Mouse (Mus musculus): ENCODE measurements around the gene Crygs. TPM values are rescaled to one million over a fixed set of nuclear protein-coding genes. Genes with fewer than 3 reads are reported as not detected.
A peak's percentile ranks its signal among the peaks of the same experiment; 100 is the strongest.

Crygs gene
- not detected for total RNA-seq (2021)
- long read RNA-seq, experiment 1 = 0 reads
- long read RNA-seq, experiment 2 = 0 reads

DNA sequence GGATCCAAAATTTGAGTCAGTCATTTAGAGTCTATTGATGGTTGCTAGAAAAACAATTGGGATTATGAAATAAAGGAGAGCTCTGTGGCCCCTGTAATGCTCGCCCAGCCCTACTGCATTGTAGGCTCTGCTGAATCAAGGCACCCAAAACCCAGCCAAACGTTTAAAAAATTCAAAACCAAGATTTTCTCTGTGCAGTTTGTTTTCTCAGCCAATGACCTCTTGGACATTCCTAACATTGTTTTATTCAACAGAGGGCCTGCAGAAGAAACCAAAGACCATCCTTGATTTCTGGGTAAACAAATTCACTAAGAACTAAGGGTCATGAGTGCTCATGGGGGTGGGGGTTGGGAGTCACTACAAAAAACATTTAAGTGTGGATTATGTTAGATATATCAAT lies at the start of gene Crygs:
Gene Crygs, minus strand, starts transcription at position 101 of the 400 bp plus-strand sequence.
- DNase-seq (ENCODE audit: low spot score in 2 of 2) = no peak

DNA sequence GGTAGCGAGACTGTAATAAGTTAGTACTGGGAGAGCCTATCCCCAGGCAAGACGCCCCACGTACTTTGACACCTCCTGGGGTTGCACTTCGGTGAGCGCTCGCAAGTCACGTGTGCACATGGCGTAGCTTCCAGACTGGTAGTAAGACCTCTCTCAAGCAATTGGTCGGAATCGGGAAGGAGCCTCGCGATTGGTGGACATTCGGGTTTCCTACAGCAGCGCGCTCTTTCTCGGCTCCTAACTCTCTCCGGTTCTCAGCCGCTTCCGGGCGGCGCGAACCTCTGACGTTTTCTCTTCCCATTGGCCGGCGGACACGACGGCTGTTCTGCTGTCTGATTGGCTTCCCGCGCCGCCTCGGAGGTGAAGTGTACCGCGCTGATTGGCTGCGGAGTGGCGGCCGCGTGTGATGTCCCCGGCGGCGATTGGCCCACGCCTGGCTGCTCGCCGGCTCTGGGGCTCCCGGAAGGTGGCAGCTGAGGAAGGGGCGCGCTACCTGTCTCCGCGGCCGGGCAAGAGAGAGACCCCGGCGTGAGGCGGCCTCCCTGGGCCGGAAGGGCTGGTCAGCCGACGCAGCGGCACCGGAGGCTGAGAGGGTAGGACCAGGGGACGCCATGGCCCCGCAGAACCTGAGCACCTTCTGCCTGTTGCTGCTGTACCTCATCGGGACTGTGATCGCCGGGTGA lies 46.2 kb upstream of the Crygs start, which contains the start of the genes Tbccd1 and Dnajb11:
Gene Tbccd1, minus strand, starts transcription at position 239 of the 683 bp plus-strand sequence.
Gene Dnajb11, plus strand, starts transcription at position 415 of the 683 bp plus-strand sequence.
- intact Hi-C loops (cut with DNase I) = no loop called here
- DNase-seq (ENCODE audit: low spot score in 2 of 2) = peak; percentile 99 to 100

More for the DNA sequence above, at the start of gene Crygs:
- intact Hi-C loops (cut with DNase I) = no loop called here

DNA sequence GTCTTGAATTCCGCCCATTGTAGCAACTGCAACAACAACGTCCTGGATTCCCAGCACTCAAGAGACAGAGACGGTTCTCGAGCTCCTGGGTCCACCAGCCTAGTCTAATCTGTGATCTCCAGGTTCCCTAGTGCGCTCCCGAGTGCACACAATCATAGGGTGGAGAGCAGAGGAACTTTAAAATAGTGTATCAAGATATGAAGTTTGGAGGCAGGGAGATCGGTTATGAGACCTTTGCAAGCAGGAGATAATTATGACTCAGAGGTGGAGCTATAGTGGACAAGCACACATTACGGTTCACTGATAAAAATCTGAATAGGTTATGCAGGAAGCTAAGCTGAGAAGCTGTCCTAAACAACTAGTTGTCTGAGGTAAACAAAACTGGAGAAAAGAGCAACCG lies 45.4 kb upstream of the Crygs start:
- intact Hi-C loops (cut with DNase I) = no loop called here

DNA sequence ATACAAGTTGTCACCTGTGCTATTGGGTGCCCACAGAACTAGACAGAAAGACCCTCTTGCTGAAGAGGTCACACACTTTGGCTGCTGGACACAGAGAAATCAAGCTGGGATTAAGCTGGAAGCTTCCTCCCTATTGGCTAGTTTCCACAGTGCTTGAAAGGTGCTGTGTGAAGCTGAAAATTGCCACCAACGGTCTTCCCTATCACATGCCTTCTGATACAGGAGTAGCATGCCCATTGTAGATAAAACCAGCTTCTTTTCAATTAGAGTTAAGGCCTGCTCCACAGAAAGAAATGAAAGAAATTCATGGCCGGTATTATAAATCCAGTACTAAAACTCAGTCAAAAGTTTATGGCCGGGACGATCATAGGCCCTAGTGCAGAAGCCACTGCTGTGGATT lies 41.3 kb upstream of the Crygs start:
- intact Hi-C loops (cut with DNase I) = no loop called here
- no peak for DNase-seq (ENCODE audit: low spot score in 2 of 2)

More for the DNA sequence above, 45.4 kb upstream of the Crygs start:
- DNase-seq (ENCODE audit: low spot score in 2 of 2) = no peak

DNA sequence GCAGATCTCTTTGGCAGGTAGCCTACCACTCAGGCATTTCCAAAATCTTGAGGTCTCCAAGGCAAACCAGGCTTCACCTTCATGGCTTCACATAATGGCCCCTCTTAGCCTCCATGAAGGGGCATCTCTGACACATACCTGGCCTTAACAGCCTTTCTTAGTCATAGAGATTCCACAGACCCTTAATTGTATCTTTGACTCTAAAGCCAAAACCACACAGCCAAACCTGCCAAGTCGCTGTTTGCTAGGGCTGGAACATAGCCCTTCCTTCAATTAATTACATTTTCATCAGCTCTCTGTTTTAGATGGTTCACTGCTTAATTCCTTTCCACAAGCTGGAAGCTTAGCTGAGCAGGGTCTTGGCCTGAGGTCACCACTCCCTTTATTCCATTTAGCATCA lies 37.0 kb upstream of the Crygs start:
- intact Hi-C loops (cut with DNase I) = no loop called here
- DNase-seq (ENCODE audit: low spot score in 2 of 2) = no peak

DNA sequence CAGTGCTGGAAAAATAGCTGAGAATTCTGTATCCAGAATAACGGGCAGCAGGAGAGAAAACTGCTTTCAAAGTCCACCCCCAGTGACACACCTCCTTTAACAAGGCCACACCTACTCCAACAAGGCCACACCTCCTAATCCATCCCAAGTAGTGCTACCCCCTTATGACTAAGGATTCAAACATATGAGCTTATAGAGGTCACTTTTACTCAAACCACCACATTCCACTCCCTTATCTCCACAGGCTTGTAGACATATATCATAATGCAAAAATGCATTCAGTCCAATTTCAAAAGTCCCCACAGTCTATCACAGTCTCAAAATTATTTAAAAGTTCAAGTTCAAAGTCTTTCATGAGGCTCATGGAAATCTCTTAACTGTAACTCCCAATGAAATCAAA lies 36.3 kb upstream of the Crygs start:
- no peak for DNase-seq (ENCODE audit: low spot score in 2 of 2)
- intact Hi-C loops (cut with DNase I) = no loop called here

DNA sequence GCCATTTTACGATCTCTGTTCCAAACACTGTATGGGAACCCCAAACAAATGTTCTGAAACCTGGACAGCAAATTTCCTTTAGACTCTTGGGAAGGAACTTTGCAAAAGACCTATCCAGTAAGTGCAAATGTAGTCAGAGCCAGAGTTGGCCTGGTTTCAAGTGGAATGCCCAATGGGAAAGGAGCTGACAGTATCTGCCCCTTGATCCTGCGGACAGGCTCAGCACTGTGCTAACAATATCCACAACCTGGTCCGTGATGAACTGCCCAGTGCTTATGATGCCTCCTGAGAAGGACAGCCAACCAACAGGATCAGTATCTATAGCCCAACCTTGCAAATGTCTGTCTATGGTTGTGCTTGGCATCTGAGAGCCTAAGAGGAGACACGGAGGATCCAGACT lies 34.1 kb upstream of the Crygs start:
- intact Hi-C loops (cut with DNase I) = no loop called here
- no peak for DNase-seq (ENCODE audit: low spot score in 2 of 2)

DNA sequence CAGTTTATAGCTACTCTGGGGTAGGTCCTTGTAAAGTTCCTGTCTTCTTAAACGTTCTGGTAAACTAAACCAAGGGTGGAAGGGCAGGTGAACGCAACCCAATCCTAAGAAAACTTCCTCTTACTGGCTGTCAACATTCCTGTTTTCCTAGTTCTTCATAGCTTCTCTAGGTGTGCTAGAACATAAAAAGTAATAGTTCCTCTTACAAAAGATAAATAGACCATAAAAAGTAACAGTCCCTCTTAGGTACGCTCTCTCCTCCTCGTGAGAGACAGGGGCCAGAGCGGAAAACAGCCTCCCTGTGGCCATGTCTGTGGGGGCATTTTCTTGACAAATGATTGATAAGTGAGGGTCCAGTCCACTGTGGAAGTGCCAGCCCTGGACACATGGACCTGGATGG lies 33.5 kb upstream of the Crygs start:
- intact Hi-C loops (cut with DNase I) = no loop called here
- DNase-seq (ENCODE audit: low spot score in 2 of 2) = no peak

DNA sequence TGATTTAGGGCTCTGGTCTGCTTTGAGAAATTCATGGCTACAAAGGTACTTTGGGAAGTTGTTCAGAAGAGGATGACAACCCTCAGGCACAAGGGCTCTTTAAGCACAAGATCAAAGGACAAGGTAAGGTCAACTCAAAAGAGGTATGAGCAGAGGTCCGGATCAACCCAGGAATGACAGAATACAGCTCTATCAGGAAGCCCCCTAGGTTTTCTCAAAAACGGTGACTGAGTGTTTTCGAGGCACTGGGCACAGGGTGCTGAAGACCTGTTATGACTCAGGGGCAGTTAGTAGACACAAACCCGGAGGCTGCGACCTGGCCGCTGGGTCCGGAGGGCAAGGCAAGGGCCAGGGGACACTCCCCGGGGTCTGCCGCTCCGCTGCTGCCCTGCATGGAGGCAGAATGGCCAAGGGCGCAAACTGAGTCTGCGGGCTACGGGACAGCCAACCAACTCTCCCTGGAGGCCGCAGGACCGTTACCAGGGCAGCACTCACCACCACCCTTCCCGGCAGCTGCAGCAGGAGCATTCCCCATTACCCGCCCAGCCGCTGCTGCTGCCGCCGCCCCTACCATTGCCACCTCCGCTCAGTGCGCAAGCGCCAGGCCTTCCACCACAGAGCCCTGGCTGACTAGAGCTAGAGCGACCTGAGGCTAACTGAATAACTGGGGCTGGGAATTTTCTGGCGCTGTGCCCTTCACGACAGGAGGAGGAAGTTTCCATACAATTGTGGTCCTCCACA lies 32.9 kb upstream of the Crygs start:
- intact Hi-C loops (cut with DNase I) = no loop called here
- DNase-seq (ENCODE audit: low spot score in 2 of 2) = peak; percentile 67 to 79

DNA sequence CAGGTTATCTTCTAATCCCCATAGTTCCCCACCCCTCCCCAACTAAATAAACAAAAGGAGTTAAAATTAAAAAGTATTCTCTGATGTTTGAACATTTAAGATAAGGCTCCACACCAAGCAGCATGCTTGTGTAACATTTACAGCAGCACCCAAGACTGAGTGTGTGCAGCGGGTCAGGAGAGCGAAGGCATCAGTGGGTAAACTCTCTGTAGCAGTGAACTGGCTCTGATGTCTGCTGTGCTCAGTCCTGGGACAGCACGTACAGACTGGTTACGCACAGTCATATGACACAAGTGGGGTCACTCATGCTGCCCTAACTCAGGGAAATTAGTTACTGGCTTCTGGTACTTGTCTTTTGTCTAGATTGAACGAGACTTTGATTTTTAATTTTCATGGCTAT lies 31.5 kb upstream of the Crygs start:
- DNase-seq (ENCODE audit: low spot score in 2 of 2) = no peak
- intact Hi-C loops (cut with DNase I) = no loop called here

DNA sequence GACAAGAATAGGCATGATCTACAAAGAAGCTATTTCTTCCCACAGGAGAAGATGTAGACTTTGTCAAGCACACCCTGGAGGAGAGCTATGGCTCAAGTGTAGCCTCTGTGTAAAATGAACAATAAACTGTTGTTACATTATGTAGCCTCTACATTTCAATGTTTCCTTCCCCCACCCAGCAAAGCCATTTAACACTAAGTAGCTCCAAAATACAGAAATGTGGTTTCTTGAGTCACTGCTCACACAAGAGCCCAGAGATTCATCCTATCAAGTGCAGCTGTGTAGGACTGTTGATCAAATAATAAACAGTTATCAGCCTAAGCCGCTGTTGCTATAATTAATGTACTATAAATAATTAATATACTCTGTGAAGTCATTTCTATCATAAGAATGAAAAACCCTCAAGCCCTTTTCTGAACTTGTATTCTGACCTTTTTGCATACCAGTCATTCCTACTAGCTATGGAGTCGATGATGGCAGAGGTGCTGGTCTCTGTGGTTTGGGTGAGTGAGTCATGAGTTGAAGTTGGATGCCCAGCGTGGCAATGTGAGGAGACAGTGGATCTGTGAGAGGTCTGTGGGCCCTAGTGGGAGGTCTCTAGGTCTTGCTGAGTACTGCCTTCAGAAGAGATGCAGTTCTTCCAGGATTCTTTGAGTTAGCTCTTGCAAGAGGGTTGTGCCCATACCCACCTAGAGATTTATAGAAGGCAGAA lies 27.9 kb upstream of the Crygs start:
- DNase-seq (ENCODE audit: low spot score in 2 of 2) = no peak
- intact Hi-C loops (cut with DNase I) = no loop called here

DNA sequence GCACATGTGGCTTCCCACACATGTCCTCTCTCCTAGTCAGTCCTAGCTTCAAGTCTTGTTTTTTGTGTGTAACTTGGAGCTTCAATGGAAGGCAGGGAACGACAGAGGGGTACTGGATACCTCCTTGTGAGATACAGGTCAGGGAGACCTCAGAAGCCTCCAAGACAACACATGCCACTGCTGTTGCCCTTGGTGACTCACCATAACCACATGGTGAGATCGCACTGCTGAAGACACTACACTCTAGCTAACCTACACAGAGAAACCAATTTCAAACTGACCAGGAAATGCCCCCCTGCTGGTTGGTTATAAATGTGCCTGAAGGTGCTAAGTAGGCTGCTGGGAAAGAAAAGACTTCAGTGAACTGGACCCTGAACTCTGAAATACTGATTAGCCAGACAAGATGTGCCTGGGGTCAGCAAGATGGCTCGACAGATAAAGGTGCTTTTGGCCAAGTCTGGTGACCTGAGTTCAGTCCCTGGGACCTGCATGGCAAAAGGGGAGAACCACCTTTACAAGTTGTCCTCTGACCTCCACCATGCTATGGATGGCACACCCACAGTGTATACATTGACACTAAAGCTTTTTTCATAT lies 21.7 kb upstream of the Crygs start:
- DNase-seq (ENCODE audit: low spot score in 2 of 2) = no peak
- intact Hi-C loops (cut with DNase I) = no loop called here

DNA sequence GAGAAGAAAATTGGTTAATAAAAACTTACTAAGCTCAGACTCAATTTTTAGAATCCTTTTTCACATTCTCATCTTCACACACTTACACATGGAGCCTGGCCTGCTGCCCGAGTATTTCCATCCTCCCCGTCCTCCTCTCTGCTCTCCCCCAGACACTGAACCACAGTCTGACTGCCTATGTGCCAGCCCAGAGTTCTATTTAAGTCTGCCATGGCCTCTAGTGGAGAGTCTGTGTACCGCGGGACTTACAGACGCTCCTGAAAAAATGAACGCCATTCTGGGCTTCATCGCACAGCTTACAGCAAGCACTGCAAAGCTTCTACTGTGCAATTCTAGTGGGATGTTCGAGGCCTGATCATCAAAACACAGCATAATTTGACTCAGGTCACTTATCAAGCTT lies 9.4 kb upstream of the Crygs start:
- intact Hi-C loops (cut with DNase I) = no loop called here
- DNase-seq (ENCODE audit: low spot score in 2 of 2) = peak; percentile 70 to 73

DNA sequence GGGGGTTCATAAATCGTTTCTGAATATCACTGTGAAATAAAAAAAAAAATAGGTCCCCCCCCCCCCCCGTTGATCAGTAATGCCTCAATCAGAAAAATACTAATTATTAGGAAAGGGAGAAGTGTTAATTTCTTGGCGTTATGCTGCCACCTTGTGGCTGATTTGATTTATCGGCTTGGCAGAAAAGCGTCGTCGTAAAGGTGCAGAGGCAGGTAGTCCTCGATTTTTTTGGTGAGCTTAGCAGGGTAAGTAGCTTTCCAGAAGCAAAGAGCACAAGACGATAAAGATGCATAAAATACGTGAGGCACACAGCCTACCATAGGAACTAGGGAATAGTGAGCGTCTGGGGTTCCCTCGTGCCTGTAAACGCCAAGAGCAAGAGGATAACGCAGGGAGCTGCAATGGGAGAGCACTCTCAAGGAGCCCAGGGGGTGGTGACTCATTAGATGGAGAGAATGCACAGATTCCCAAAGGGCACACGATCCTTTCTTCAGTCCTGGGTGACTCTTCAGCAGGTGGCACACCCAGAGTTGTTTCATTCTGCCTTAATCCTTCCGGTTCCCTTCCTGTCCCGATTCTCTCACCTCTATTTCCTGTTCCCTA lies 3.8 kb downstream of the Crygs start:
- peak; percentile 33 to 71 for DNase-seq (ENCODE audit: low spot score in 2 of 2)
- intact Hi-C loops (cut with DNase I) = loop anchor here (2.0 to 5.0 kb wide), 3 partner anchors 225 to 505 kb away; no protein-coding TSS in a partner anchor

DNA sequence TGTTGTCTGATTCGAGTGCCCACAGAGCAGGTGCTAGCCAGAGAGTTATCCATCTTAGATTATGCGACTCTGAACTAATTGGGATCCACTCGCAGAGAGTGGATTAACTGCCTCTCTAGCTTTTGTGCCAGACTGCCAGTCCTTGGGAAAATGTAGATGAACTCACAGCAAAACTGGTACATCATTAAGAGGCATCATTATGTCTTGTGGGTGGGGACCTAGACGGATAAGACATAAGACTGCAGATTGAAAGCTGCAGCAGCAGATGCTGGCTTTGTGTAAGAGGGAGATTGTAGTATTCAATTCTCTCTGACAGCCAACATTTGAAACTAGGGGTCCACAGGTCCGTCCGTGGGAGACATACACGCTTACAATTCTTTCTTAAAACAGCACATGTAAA lies 8.6 kb downstream of the Crygs start:
- DNase-seq (ENCODE audit: low spot score in 2 of 2) = no peak
- intact Hi-C loops (cut with DNase I) = no loop called here

DNA sequence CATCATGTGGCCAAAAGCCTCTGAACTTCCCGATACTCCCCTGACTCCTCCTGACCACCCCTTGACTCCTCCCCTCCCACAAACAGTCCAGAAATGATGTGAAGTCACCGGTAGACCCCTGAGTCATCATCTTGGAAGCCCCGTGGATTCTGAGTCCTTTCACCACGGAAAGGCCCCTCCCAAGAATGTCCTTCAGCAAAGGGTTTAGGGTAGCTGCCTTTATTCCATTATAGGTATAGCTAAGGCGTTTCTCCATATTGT lies 10.6 kb downstream of the Crygs start:
- no peak for DNase-seq (ENCODE audit: low spot score in 2 of 2)
- intact Hi-C loops (cut with DNase I) = no loop called here

DNA sequence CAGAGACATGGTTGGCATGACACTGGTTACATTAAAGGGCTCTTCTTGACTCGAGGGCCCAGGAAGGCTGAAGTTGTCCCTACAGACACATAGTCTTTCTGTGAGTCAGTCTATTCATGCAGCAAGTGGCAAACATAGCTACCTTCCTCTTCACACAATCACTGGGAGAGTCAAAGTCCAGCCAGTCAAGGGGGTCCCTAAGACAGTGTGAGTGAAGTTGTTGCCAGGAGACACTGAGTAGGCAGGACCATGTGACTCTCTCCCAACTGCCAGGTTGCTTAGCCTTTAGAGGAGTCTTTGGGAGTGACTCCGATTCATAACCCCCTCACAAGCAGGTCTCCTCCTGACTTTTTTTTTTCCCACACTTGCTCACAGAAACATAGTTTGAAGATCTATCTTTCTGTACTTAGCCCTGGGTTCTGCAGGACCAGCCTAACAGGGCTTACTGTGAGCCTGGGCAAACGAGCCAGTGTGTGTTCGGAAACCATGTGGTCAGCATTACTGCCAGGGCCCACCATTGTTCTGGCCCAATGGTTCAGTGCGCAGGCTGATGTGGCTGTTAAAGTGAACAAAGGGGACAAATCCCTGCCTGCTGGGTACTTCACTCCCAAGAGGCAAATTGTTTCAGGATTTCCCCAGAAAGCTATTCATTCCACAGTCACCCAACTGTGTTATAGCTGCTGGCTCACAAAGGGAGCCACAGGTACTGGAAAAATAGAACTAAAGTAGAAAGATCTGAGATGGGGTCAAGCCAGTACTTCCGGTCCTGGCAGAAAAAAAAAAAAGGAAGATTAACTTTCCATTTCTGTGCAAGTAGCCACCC lies 11.1 kb downstream of the Crygs start:
- no peak for DNase-seq (ENCODE audit: low spot score in 2 of 2)
- intact Hi-C loops (cut with DNase I) = no loop called here

DNA sequence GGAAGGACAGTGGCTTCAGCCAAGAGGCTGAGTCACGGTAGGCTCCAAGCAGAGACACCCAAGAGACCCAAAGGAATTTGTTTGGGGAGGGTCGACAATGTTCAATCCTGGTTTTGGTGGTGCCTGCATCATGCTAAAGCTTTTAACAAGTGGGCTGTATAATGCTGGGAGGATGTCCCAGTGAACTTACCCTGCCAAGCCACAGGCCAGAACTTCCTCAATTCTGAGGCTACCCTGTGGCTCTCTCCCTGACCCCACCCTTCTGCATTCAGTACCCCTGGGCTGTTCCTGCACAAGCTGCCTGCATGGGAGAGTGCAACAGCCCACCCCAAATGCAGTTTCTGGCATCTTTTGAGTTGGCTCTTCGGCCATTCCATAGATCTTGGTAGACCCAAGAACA lies 12.9 kb downstream of the Crygs start:
- DNase-seq (ENCODE audit: low spot score in 2 of 2) = no peak
- intact Hi-C loops (cut with DNase I) = loop anchor here (10.0 kb wide), 1 partner anchor 144 kb away; the partner anchor contains the start of gene Dgkg

DNA sequence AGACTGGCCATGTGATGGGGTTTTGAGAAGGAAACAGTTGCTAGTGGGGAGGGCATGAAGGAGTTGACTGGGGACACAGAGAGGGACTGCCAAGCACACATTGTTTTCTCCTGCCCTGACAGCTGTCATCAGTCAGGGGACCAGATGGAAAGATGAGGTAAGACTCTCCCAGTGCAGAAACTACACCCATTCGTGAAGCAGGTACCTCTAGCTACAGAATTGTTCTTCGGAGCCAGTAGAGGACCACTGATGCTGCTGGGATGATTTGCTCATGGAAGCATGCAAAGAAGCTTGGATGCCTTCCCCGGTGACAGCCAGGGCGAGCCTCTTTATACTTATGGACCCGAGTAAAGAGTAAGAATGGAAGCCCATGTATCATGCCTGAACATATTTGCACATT lies 13.9 kb downstream of the Crygs start:
- no peak for DNase-seq (ENCODE audit: low spot score in 2 of 2)
- intact Hi-C loops (cut with DNase I) = loop anchor here (10.0 kb wide), 1 partner anchor 143 kb away; the partner anchor contains the start of gene Dgkg
